Mouse (Mus musculus): ENCODE results near the gene Rrp36.

Gene Rrp36

GRCm38 (mm10) chr17:46618394-46618768 lies 55.8 kb downstream of the Rrp36 start:
- DNase-seq (ENCODE audit: low read depth, low spot score) = no peak

- no peak for DNase-seq (ENCODE audit: low read depth, low spot score)
These were observed 56.4 kb downstream of the Rrp36 start for GRCm38 (mm10) chr17:46617799-46618198.
